Mouse (Mus musculus) hindbrain, postnatal 0 days (tissue): ENCODE data around the gene Zdhhc6. TPM values are rescaled to one million over a fixed set of nuclear protein-coding genes. Genes with fewer than 3 reads are reported as not detected.
A peak's percentile ranks its signal among the peaks of the same experiment; 100 is the strongest.

Source experiments
- ATAC-seq: fragments of 200-750 bp; cut with Nextera tagmentation; 2 replicates; pipeline ENCODE4 v1.8.0; 2017; ENCODE audit warnings: mild to moderate bottlenecking, moderate TSS enrichment, moderate library complexity
- DNase-seq: peaks from one replicate; pipeline ENCODE4 v3.0.0-alpha.2; 2015; ENCODE audit warnings: low spot score
- H3K27ac ChIP-seq: fragments of 300-500 bp; sonication (generic); 2 replicates; pipeline ENCODE4 v1.5.1; 2014; ENCODE audit warnings: mild to moderate bottlenecking
- H3K27me3 ChIP-seq: fragments of 300-500 bp; sonication (generic); 2 replicates; pipeline ENCODE4 v1.6.1; 2014; ENCODE audit warnings: low read length, mixed read lengths; ENCODE audit not compliant: insufficient read depth
- H3K36me3 ChIP-seq: fragments of 300-500 bp; sonication (generic); 2 replicates; pipeline ENCODE4 v1.6.1; 2014; ENCODE audit warnings: low read length, mixed read lengths; ENCODE audit not compliant: insufficient read depth
- H3K4me1 ChIP-seq: fragments of 300-500 bp; sonication (generic); 2 replicates; pipeline ENCODE4 v1.6.1; 2014; ENCODE audit warnings: antibody characterized with exemption, low read length, mixed read lengths; ENCODE audit not compliant: insufficient read depth
- H3K4me2 ChIP-seq: fragments of 300-500 bp; sonication (generic); 2 replicates; pipeline ENCODE4 v1.6.1; 2014; ENCODE audit warnings: low read depth, mild to moderate bottlenecking, low read length, moderate library complexity, mixed read lengths
- H3K4me3 ChIP-seq: fragments of 300-500 bp; sonication (generic); 2 replicates; pipeline ENCODE4 v1.5.1; 2014; ENCODE audit warnings: low read length
- H3K9ac ChIP-seq: fragments of 300-500 bp; sonication (generic); replicated peaks from 2 replicates; pipeline ENCODE4 v1.6.1; 2014; ENCODE audit warnings: mild to moderate bottlenecking, low read length, moderate library complexity, mixed read lengths
- H3K9me3 ChIP-seq: fragments of 300-500 bp; sonication (generic); 2 replicates; pipeline ENCODE4 v1.6.1; 2016; ENCODE audit warnings: low read length, mixed read lengths
- CTCF ChIP-seq: IDR thresholded peaks from 2 replicates; pipeline ENCODE4 v1.5.1; 2016; ENCODE audit warnings: antibody characterized with exemption, control low read depth, low read depth
- WGBS: fragments of 180-500 bp; shearing (Covaris S2); extraction: QIAGEN DNeasy Blood & Tissue Kit; methylation state at CpG from one replicate; pipeline ENCODE4 v1.1.7; 2014; 5-methylcytosine and 5-hydroxymethylcytosine counted together
- polyA plus RNA-seq: library from polyadenylated mRNA; unstranded; fragments of >200 nt; fragmentation: Nextera tagmentation; extraction: Ambion mirVana; gene quantifications from 2 replicates; pipeline ENCODE4 v1.2.1, GENCODE M21; 2015
- total RNA-seq: library from RNA; depleted of rRNA; stranded (reverse); fragments of >200 nt; gene quantifications from 2 replicates; pipeline ENCODE4 v1.2.3, GENCODE M21; 2014

The Zdhhc6 gene
- total and polyA plus RNA-seq, 2 experiments from 2014 or later = 38.3 to 56.8 TPM

- TF ChIP-seq CTCF = no peak
- Histone ChIP-seq H3K27me3 (no peaks in the 10 kb centered on the region), H3K27ac (peak overlapping the region; percentile 61), H3K4me3 (peak overlapping the region; percentile 52), H3K4me2 (peak overlapping the region; percentile 79), H3K9ac (peak overlapping the region; percentile 49), H3K9me3 (no peaks in the 10 kb centered on the region), H3K36me3 (no peaks in the 10 kb centered on the region), H3K4me1 (0 out of 2 replicates have a peak, but pooled peaks cover 6% of the 10 kb centered on the region)
- ATAC-seq (peak; percentile 71; the same call in 1 of the 2 replicates), DNase-seq (peak; percentile 62)
- WGBS = 11% methylated on average over 5 of the region's 5 CpGs
Measured at GRCm38 (mm10) chr19:55254513-55255016, 61.3 kb downstream of the Zdhhc6 start.

GRCm38 (mm10) chr19:55253570-55254441 lies 62.0 kb downstream of the Zdhhc6 start:
- peak; percentile 78 for ATAC-seq
- no peaks in the 10 kb centered on the region for H3K36me3 ChIP-seq

GRCm38 (mm10) chr19:55253239-55253569 lies 62.6 kb downstream of the Zdhhc6 start:
- peak overlapping the region; percentile 49 for H3K9ac ChIP-seq
- 0 out of 2 replicates have a peak, but pooled peaks cover 6% of the 10 kb centered on the region for H3K4me1 ChIP-seq
- peak; percentile 11; the same call in 1 of the 2 replicates for ATAC-seq
- no peak for TF ChIP-seq CTCF
- H3K9me3 ChIP-seq = no peaks in the 10 kb centered on the region
- H3K4me2 ChIP-seq = peak overlapping the region; percentile 79
- no peaks in the 10 kb centered on the region for H3K36me3 ChIP-seq
- peak overlapping the region; percentile 52 for H3K4me3 ChIP-seq
- WGBS = 2% methylated on average over 9 of the region's 9 CpGs
- H3K27ac ChIP-seq = peak overlapping the region; percentile 61
- no peak for DNase-seq
- no peaks in the 10 kb centered on the region for H3K27me3 ChIP-seq

More at GRCm38 (mm10) chr19:55253570-55254441, 62.0 kb downstream of the Zdhhc6 start:
- DNase-seq = peak; percentile 44
- no peaks in the 10 kb centered on the region for H3K9me3 ChIP-seq
- H3K4me1 ChIP-seq = 0 out of 2 replicates have a peak, but pooled peaks cover 6% of the 10 kb centered on the region
- H3K4me2 ChIP-seq = peak overlapping the region; percentile 79
- 2% methylated on average over 32 of the region's 32 CpGs for WGBS
- TF ChIP-seq CTCF = no peak
- H3K4me3 ChIP-seq = peak overlapping the region; percentile 52
- peak overlapping the region; percentile 61 for H3K27ac ChIP-seq
- peak overlapping the region; percentile 49 for H3K9ac ChIP-seq
- H3K27me3 ChIP-seq = no peaks in the 10 kb centered on the region

GRCm38 (mm10) chr19:55251383-55252124 lies 64.3 kb downstream of the Zdhhc6 start, which contains the start of gene Acsl5:
TSS of gene Acsl5 (plus strand) at chr19:55251938.
- no peak for DNase-seq
- H3K36me3 ChIP-seq = no peaks in the 10 kb centered on the region
- TF ChIP-seq CTCF = no peak
- WGBS = 96% methylated on average over 9 of the region's 9 CpGs
- no peaks in the 10 kb centered on the region for H3K27me3 ChIP-seq
- no peaks in the 10 kb centered on the region for H3K9me3 ChIP-seq
- H3K4me3 ChIP-seq = no peak within 1 kb of the TSS
- no peak within 1 kb of the TSS for H3K9ac ChIP-seq
- no peak within 1 kb of the TSS for H3K4me2 ChIP-seq
- no peak within 1 kb of the TSS for H3K27ac ChIP-seq
- 0 out of 2 replicates have a peak, but pooled peaks cover 6% of the 10 kb centered on the region for H3K4me1 ChIP-seq
- ATAC-seq = no peak

- no peaks in the 10 kb centered on the region for H3K9me3 ChIP-seq
- 79% methylated on average over 5 of the region's 5 CpGs for WGBS
- 0 out of 2 replicates have a peak, but pooled peaks cover 6% of the 10 kb centered on the region for H3K4me1 ChIP-seq
- no peak for ATAC-seq
- no peak for DNase-seq
- H3K4me2 ChIP-seq = no peak overlapping the region
- no peak overlapping the region for H3K4me3 ChIP-seq
- H3K27me3 ChIP-seq = no peaks in the 10 kb centered on the region
- H3K9ac ChIP-seq = no peak overlapping the region
- H3K36me3 ChIP-seq = no peaks in the 10 kb centered on the region
- no peak overlapping the region for H3K27ac ChIP-seq
- TF ChIP-seq CTCF = no peak
Measured at GRCm38 (mm10) chr19:55250451-55250850, 65.4 kb downstream of the Zdhhc6 start.

GRCm38 (mm10) chr19:55247991-55248520 lies 67.8 kb downstream of the Zdhhc6 start:
- no peaks in the 10 kb centered on the region for H3K27me3 ChIP-seq
- TF ChIP-seq CTCF = no peak
- H3K9ac ChIP-seq = no peak overlapping the region
- H3K4me3 ChIP-seq = no peak overlapping the region
- no peak overlapping the region for H3K27ac ChIP-seq
- no peak overlapping the region for H3K4me2 ChIP-seq
- DNase-seq (no peak), ATAC-seq (no peak)
- no peaks in the 10 kb centered on the region for H3K36me3 ChIP-seq
- H3K4me1 ChIP-seq = 0 out of 2 replicates have a peak, but pooled peaks cover 5% of the 10 kb centered on the region
- no peaks in the 10 kb centered on the region for H3K9me3 ChIP-seq
- 77% methylated on average over 9 of the region's 9 CpGs for WGBS
